Mouse (Mus musculus) layer of hippocampus, postnatal 10 days (tissue): ENCODE data around the gene Foxl1. TPM values are rescaled to one million over a fixed set of nuclear protein-coding genes. Genes with fewer than 3 reads are reported as not detected.

Experiments
- DNase-seq, 2 experiments: peaks; one replicate each; pipeline ENCODE4 v3.0.0; 2021; ENCODE audit warnings: low spot score in 2 of 2
- long read RNA-seq: library from polyadenylated mRNA; stranded (forward); transcript quantifications from one replicate; pipeline ENCODE4 v2.0.0, GENCODE M21; 2023
- total RNA-seq, 2 experiments: library from RNA; stranded (reverse); gene quantifications; 2 replicates each; pipeline ENCODE4 v1.2.3; 2021

Gene Foxl1
- total RNA-seq: under 1 TPM in 1 of 2 experiments, not detected in 1; 0.21 TPM
- long read RNA-seq: 0 reads

DNA sequence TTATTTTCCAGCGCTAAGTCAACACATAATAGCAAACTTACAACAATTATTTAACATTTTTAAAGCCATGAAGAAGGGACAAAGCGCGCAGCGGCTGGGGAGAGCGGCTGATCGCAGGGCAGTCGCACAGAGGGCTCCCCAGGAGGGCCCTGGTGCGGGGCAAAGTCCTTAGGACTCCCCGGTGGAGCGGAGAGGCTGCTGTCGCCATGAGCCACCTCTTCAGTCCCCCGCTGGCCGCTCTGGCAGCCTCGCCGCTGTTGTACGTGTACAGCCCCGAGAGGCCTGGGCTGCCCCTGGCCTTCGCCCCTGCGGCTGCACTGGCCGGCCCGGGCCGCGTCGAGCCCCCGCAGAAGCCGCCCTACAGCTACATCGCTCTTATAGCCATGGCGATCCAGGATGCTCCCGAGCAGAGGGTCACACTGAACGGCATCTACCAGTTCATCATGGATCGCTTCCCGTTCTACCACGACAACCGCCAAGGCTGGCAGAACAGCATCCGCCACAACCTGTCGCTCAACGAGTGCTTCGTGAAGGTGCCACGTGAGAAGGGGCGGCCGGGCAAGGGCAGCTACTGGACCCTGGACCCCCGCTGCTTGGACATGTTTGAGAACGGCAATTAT lies at the start of gene Foxl1:
Gene Foxl1, plus strand, starts transcription at position 185 of the 620 bp plus-strand sequence.
- peak in 1 of 2 experiments; percentile 24 for DNase-seq

DNA sequence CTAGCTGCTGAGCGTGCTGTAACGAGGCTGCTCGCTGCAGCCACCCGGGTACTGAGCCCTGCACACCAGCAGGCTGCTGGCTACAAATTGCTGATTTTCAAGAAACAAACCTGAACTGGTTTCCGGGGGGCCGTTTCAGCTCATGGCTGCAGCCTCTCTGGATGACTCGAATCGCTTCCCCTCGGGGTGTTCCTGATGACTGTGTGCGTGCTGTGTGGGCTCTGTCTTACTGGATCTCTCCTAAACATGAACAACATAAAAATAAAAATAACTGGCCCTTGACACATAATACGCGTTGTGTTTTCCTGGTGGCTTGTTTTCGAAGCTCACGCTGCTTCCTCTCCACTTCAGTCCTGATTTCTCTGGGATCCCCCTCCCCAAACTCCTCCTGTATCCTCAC lies 49.0 kb upstream of the Foxl1 start:
- DNase-seq: no peak

DNA sequence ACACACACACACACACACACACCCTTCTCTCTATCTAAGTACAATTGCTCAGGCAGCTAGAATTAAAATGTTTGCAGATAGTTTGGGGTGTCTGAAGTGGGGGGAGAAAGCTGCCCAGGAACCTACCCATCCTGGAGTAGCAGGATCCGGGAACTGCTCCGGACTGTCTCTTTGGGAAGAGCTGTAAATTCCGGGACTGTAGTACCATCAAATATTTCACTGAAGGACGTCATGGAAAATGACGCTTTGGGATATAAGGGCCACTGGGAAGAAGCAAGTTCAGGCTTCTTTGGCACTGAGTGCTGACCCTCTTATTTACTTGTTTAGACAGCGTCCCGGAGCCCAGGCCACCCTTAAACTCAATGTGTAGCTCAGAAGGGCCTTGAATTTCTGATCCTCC lies 48.5 kb upstream of the Foxl1 start:
- DNase-seq: no peak

DNA sequence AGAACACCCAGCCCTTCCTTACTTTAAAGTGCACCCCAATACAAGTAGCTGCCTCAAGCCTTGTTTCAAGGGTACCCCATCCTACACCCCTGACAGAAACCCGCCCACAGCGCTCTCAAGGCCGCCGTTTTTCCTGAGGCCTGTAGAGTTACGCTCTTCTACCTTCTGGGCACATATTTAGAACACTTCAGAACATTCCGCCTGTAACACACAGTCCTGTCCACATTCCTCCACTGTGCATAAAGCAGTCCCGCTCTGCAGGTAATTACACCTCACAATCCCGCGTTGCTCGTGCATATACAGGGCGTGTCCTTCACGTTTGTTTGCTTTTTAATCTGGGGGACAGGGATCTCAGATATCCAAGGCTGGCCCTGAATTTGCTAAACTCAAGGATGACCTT lies 47.8 kb upstream of the Foxl1 start:
- no peak for DNase-seq

DNA sequence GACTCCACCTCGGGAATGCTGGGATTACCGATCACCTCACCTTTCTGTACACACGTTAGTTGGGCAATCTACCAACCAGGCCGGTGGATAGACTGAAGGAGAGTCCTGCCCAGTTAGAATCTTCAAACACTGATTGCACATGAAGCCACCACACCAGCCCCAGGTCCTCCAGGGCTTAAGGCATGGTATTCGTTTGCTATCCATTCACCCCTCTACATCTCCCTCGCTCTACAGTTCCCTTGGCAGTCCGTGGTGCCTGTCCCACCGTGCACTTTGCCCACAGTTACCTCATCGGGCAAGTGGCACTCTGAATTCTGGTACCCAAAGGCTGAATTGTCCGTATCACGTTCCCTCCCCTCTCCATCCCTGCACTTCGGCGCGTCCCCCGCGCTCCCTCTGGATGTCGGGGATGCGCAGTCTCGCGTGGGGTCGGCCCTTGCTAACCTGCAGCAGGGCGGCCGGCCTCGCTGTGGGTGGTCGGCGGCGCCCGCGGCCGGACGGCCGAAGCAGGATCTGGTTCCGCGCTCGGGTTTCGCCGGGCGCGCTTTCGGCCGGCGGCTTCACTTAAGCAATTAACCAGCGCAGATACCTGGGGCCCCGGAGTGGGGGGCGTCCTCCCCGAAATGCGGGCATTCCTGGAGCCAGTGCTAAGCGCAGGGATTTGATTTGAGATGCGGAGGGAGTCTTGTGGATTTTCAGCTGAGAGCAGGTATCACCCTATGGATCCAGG lies 47.2 kb upstream of the Foxl1 start:
- DNase-seq: no peak

DNA sequence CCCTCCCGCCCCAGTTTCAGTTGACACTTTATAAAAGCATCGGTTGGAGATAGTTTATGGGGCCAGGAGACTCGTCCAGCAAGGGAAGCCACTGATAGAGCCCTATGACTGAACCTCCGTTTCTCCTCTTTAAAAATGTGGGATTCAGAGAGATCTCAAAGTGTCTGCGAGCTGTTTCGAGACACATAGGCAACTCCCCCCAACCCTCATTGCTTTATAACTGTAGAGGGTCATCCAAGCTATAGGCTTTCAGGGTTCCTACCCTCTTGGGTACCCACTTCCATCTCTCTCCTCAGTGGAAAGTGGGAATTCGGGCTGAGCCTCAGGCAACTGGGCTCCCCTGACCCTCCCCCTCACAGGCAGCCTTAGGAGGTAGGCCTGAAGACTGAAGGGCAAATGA lies 46.3 kb upstream of the Foxl1 start:
- DNase-seq: no peak

DNA sequence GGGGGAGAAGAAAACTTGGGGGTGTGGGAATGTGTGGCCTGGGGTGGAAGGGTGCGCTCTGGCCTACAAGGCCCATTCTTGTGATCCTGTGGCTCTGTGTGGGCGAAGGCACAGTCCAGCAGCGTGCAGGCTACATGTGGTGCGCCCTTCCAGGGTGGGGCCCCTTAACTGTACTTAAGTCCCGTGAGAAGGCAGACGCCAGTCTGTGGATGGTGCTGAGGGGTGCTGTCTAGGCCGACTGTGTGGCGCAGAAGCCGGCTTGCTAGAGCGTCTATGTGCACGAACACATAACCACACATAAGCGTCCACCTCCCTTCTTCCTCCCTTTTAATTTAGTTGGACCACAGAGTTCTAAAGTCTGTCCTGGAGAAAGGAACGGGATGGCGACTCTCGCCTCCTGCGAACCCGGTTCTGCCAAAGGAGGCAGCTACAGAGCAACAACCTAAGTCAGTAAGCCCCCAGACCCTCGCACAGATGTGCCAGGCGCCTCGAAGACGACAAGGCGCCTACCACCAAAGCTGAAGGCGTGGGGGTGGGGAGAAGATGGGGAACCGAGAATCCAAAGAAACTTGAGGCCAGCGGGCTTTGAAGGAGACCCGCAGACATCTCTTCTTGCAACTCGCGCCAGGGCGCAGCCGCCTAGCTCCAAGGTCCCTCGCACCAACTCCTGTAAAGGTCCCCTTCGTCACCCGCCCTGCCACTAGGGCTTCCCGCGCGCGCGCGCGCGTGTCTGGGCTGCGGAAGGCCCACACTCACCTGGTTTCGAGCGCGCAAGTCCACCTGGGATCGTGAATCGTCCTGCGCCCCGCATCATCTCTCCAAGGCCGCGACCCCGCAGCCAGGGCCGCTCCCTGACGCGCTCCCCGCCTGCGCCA lies 45.3 kb upstream of the Foxl1 start:
- DNase-seq: no peak

DNA sequence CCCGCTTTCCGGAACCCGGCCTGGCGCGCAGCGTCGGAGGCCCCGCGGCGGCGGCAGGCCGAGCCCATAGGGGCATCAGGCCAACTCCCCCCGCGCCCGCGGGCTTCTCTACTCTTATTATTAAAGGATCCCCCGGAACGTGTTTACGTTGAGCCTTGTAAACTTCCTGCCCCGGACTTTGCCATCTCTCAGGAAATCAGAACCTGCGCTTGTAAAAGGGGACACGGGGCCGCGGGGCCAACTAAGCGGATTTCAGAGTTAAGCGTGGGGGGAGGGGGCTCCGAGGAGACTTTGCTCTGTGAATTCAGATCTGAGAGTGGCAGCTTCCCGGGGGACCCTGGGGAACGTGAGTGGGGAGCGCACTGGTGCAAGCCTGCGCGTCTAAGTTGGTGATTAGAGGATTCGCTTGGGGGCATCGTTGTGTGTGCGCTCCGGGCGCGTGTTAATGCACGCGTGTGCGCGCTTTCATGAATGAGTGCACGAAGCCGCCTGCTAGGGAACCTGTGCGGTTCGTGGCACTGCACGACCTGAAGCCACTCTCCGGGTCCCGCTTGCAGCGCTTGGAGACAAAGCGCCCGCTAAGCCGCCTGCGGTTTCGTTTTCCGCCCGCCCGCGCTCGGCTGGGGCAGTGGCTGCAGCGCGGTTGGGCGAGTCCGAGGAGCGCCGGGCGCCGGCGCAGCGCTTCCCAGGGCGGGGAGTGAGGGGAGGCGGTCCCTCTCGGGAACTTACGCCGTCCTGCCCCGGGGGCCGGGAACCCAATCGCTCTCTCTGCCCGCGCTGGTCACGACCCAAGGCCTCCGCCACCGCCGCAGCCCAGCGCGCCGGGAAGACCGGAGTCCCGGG lies 44.4 kb upstream of the Foxl1 start:
- DNase-seq: peak in 1 of 2 experiments; percentile 43

DNA sequence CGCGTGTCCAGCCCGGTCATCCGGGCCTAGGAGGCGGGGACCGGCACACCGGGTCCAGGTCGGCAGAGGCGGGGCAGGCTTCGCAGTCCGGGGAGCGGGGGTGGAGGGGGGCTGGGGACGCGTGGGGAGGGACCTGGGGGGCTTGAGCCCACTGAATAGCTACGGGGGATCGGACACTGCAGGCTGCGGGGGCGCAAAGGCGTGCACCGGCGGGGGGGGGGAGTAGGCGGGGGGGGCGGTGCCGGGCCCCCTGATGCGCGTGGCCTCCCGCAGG lies 43.9 kb upstream of the Foxl1 start:
- no peak for DNase-seq

DNA sequence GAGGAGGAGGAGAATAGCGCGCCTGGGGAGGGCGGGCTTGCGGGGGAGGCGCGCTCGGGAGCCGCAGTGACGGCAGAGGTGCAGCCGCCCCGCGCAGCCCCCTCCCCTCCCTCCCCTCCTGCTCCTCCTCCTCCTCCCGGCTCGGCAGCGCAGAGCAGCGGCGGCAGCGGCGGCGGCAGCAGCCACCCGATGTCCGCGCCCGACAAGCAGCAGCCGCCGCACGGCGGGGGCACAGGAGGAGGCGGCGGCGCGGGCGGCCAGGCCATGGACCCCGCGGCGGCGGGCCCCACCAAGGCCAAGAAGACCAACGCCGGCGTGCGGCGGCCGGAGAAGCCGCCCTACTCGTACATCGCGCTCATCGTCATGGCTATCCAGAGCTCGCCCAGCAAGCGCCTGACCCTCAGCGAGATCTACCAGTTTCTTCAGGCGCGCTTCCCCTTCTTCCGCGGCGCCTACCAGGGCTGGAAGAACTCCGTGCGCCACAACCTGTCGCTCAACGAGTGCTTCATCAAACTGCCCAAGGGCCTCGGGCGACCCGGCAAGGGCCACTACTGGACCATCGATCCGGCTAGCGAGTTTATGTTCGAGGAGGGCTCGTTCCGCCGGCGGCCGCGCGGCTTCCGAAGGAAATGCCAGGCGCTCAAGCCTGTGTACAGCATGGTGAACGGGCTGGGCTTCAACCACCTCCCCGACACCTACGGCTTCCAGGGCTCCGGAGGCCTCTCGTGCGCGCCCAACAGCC lies 43.4 kb upstream of the Foxl1 start, which contains the start of gene Foxf1:
Gene Foxf1, plus strand, starts transcription at position 177 of the 742 bp plus-strand sequence.
- DNase-seq: no peak

DNA sequence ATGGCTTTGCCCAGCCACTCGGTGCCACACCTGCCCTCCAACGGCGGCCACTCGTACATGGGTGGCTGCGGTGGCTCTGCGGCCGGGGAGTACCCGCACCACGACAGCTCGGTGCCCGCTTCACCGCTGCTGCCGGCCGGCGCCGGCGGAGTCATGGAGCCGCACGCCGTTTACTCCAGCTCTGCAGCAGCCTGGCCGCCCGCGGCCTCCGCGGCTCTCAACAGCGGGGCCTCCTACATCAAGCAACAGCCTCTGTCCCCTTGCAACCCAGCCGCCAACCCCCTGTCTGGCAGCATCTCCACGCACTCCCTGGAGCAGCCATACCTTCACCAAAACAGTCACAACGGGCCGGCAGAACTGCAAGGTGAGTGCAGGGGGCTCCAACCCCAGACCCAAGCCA lies 42.7 kb upstream of the Foxl1 start:
- DNase-seq: no peak

DNA sequence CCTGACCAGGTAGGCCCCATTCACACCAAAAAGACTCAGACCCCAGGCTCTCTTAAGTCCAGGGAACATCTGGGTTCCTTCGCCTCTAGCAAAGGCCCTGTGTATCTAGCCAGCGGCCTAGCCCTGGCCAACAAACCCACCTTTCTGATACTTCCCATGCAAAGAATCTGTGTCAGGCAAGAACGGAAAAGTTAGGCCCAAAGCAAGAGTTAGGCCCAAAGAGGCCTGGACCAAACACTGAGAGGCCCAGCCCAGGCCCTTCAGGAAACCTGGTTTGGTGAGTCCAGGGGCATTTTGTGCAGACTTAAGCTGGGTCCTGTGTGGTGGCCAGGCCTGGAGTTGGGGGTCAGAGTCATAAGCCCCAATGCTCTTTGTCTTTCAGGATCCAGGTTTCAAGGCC lies 42.2 kb upstream of the Foxl1 start:
- no peak for DNase-seq

DNA sequence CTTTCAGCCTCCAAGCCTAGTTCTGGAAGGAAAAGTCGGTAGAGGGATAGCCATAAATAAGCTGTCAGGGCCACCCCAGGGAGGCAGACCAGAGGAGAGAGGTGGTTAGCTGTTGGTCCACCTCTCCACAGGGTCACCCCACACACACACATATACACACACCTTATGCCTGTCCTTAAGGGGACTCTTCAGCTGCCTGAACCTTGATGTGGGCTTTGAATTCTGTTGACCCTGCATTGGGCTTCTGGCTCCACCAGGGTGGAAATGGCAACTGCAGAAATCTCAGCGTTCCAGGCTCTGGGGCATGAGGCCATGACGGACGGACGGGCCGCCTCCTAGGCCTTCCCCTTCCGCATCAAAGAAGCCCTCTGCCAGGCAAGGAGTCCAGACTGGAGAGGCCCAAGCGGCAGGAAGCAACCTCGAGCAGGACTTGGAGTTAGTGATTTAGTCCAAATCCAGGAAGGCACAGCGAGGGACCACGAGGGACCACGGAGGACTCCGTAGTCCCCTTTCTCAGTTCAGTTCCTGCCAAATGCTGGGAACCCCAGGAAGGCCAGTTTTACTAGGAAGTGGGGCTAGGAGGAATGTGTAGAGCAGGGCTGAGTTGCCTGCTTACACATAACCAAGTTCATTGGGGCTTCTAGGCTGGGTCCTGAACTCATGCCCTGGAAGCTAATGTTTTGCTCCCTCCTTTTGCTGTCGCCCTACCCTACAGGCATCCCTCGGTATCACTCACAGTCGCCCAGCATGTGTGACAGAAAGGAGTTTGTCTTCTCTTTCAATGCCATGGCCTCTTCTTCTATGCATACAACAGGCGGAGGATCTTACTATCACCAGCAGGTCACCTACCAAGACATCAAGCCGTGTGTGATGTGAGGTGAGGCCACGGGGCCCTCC lies 41.5 kb upstream of the Foxl1 start:
- no peak for DNase-seq

DNA sequence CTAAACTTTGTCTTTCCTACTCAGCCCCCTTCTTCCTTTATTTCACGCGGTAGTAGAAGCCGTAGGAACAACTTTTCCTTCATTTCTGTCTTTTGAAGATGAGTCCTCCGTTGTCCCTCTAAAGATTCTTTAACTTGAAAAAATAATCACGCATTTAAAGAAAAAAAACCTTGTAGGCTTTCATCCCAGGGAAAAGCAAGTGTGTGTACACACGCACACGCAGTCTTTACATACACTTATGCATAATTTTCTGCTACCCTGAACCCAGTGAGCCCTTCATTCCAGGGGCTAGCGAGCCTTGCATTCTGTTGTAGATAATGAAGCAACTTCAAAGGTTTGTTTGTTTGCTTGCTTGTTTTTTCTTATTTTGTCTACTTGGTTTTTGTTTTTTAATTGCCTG lies 39.5 kb upstream of the Foxl1 start:
- no peak for DNase-seq

DNA sequence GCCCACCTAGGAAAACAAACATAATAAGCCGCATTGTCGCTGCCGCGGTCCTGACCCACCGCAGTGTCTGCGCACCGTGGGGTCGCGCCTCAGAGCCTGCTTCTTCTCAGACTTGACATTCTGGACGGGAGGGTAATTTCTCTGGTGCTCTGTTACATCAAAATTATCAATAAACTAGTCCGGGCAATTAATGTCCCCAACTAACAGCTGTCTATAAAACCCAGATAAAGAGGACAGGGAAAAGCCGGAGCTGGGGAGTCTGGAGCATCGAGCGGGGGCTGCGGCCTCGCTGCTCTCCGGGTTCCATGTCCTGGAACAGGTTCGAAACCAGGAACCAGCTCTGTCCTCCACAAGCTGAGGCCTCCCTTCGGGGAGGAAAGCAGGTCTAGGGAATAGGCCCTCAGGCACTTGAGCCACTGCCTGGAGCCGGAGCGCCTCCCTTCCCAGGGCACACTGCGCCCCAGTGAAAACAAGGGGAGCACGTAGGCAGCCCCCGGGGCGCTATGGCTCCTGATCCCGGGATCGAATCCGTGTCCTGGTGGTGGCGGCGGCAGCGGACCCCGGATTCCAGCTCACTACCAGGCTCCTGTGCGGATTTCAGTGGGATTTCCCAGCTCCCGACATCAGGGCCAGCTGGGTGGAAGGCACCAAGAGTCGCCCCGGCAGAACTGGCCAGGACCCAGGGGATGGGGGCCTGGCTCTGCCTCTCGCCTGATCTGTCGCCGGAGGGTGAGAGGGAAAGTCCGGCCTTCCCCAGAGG lies 38.7 kb upstream of the Foxl1 start:
- no peak for DNase-seq

DNA sequence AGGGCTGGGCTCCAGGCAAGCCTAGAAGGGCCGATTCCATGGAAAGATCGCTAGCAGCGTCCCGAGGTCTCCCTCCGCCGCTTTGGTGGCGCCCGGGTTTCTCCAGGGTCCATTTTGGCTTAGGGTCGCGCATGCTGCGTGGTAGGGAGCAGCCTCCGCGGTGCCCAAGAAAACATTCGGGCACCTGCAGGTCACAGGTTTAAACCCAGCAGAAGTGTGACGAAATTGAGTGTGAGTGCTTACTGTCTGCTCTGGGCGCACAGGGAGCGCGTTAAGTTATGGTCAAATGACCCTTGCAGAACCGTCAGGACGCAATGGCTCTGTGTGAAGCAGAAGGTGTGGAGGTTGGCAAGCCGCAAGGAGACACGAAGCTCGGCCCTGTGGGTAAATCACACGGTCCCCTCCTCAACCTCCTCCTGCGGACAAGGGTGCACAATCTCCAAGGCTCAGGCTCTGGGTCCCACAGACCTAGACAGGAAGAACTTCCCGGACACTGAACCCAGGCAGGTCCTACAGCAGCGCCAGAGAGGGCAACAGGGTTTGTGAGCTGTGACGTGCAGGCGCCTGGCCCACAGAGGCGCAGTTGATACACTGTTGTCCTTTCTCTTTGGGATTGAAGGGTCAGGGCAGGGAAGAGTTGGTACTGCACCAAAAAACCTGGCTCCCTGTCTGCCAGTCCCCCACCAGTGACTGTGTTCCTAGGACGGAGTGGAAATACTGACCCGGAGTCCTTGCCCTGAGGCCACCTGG lies 37.9 kb upstream of the Foxl1 start:
- no peak for DNase-seq

DNA sequence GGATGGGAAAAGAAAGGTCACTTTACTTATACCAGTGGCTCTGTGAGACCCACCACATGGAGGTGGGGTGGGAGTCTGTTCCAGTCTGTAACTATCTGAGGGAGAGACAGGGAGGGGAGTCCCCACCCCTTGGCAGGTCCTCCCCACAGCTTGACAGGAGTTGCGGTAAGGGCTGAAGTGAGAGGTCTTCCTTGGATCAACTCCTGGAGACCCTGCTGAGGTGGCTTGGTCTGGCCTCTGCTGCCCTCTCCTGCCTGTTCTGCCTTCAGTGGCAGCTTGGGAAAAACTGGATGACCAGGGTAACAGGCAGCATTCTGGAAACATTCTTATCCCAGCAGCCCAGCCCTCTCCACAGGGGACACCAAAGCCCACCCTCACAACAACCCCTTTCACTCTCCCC lies 37.0 kb upstream of the Foxl1 start:
- no peak for DNase-seq

DNA sequence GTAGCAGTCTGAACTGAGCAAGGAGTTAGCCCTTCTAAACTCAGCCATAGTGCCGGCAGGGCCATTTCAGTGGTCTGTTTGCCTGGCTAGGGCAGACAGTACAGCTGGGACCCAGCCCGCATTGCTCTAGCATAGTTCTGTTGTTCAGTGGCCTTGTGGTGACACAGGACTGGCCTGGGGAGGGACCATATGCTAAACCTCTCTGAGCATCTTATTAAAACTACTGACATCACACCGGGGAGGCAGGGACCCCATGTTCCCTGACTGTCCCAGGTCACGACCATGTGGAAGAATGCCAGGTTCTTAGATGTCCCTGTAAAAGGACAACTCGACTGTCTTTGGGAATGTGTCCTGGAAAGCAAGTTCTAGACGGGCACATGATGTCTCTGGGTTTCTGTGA lies 35.6 kb upstream of the Foxl1 start:
- no peak for DNase-seq
